ENCODE assay signal across 15 mouse cellular contexts in genomic region chr13:83627429-83627828, GRCm38 (mm10).
DNase-seq lines count a peak whose midpoint lies in the region.
"Had no signal": no experiment of that assay in that cellular context is flagged by ENCODE, and none has a peak within 500 bp of the region (broad histone marks: within the 10 kb centered on the region; RNA-seq: fewer than 3 reads in every experiment).

No protein-coding gene starts in this region.

- peak; percentile 19 to 59 for DNase-seq in adrenal gland, adult (ENCODE audit: inconsistent age in 2 of 2, low spot score in 1 of 2)
- no peak for DNase-seq in adrenal gland, postnatal 25 days
- DNase-seq in heart, adult 11 months, result peak; percentile 59
- no peak for DNase-seq in heart, postnatal 36 days
- DNase-seq: adrenal gland, adult 2 months; adrenal gland, adult 8-10 months; adrenal gland, postnatal 10 days; adrenal gland, postnatal 14 days; adrenal gland, postnatal 36 days; B cell, adult 2 months; cerebellum, adult 11 months; cerebellum, adult 11-12 months; cerebellum, adult 18-20 months; cerebellum, adult 2 months; cerebellum, adult 8-10 months had no signal

- intact Hi-C loops in heart, postnatal 36 days (cut with DNase I), result no loop called here

Comparison
In these comparisons a context has a peak if more than half of its experiments do, and no peak if none do; other contexts are left out.
1. DNase-seq: peak in adrenal gland, adult (2 of 2) and heart, adult 11 months (single experiment); none in adrenal gland, postnatal 25 days (single experiment) and heart, postnatal 36 days (0 of 2).